Mouse (Mus musculus) urinary bladder, postnatal 14 days (tissue): Measurements from ENCODE around the gene Gm9970.
"Not testable (repeated sequence)": the region's sequence is repeated elsewhere in the genome, so short reads cannot be mapped to it uniquely, and the experiment has no call there.

ENCODE experiments used
- DNase-seq: peaks from one replicate; pipeline ENCODE4 v3.0.0; 2021; ENCODE audit warnings: low spot score

Gene Gm9970

GRCm38 (mm10) chr5:31222696-31223095 is 18.3 kb downstream of the Gm9970 start:
- DNase-seq = no peak

DNA sequence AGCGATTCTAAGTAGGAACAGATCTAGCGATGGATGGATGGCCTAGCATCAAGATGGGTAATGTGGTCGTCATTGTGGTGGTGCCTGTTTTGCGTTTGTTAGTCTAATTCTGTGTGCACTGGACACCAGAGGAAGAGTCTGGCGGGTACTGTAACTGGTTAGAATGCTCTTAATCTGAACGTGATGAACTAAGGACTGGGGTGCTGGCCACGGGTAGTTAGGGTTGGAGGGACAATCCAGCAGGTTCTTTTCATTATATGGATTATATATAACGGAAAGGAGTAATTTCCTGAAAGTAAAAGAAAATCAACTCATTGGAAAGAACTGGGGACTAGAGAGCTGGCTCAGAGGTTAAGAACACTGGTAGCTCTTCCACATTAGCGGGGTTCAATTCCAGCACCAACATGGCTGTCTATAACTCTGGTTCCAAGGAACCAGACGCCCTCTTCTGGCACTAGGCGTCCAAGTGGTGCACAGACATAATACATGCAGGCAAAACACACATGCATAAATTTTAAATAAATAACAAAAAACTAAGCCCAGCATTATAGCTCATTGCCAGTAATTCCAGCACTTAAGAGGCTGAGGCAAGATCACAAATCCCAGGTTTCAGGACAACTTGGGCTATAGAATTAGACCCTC is 19.6 kb downstream of the Gm9970 start:
- DNase-seq = peak; percentile 41

DNA sequence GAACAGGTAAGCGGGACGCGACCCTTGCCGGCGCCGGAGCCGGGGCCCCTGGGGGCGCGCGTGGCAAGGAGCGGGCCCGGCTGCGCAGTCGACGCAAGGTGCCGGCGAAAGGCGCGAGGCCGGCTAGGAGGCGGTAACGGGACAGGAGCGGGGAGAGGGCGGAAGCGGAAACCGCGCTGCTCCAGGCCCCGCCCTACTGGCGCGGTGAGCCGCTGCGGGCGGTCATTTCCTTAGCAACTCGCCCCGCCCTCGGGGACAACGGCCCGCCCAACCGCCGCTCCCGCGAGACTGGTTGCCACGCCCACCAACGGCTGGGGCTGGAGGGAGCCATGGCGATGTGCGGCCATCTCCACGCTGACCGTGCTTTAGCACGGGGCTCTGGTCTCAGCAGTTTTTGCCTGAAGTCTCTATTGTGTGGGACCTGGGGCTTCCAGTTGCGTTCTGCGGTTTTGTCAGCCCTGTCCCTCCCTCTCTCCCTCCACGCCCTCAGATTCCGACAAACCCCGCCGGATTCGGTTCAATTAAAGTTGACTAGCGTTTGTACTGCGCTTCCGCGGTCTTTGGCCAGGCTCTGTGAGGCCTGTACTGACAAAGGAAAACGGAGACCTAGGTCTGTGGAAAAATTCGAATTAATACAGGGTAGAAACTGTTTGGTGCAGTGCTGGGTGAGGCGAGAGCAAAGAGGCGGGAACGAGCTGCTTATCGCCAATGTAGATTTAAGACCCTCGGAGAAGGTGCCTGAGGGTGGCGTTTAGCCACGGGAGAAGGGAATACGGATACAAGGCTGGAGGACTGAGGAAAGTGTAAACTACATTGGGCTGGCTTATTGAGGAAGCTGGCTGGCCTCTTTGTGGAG is 20.4 kb downstream of the Gm9970 start, which contains the start of gene Ppm1g:
TSS of gene Ppm1g (minus strand) at position 240 of the 856 bp plus-strand sequence.
- DNase-seq = peak; percentile 98

DNA sequence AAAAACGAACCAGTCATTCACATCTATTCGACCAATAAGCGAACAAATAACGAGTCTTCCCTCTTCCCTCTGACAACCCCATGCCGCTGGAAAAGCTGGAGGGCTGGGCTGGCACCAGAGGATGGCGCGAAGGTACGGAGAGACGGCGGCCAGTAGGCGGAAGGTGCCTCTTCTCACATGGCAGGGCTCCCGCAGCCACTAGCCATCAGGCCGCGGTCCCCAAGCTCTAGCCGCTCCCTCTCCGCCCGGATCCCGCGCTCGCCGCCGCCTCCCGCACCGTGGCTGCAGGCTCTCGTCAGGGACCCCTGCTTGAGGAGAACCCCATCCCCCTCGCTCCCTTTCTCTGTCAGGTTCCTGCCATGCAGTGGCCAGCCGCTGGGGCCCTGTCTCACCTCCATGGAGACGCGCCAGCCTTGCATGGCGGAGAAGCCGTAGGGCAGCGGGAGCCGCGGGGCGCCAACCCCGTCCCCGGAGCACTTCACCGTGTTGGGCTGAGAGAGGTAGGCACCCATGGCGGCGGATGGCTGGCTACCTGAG is 21.1 kb downstream of the Gm9970 start:
- peak; percentile 43 for DNase-seq

- no peak for DNase-seq
Measured at GRCm38 (mm10) chr5:31219474-31219873, 21.6 kb downstream of the Gm9970 start.

- DNase-seq = no peak
Measured at GRCm38 (mm10) chr5:31219070-31219469, 22.0 kb downstream of the Gm9970 start.

- DNase-seq = no peak
Measured at GRCm38 (mm10) chr5:31218294-31218693, 22.7 kb downstream of the Gm9970 start.

- DNase-seq = not testable (repeated sequence)
Measured at GRCm38 (mm10) chr5:31216554-31216953, 24.5 kb downstream of the Gm9970 start.

GRCm38 (mm10) chr5:31204421-31204820 is 36.6 kb downstream of the Gm9970 start:
- DNase-seq = no peak

DNA sequence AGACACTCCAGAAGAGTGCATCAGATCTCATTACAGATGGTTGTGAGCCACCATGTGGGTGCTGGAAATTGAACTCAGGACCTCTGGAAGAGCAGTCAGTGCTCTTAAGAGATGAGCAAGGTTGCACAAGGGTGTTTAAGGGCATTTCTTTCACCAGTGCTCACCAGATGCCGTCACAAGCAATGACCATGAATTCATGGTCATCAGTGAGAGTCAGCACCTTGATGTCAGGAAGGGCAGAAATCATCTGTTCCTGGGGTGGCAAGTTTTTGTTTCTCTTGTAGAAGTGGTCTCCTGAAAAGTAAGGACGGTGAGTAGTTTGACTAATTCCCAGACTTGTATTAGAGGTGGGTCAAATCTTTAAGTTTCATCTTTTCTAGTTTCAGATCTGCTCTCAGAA is 37.2 kb downstream of the Gm9970 start:
- DNase-seq = no peak

- no peak for DNase-seq
Measured at GRCm38 (mm10) chr5:31202933-31203332, 38.1 kb downstream of the Gm9970 start.

GRCm38 (mm10) chr5:31201742-31202590 is 39.1 kb downstream of the Gm9970 start, which contains the start of gene Zfp513:
Zfp513 (minus strand) TSS chr5:31202303.
- DNase-seq = peak; percentile 95

DNA sequence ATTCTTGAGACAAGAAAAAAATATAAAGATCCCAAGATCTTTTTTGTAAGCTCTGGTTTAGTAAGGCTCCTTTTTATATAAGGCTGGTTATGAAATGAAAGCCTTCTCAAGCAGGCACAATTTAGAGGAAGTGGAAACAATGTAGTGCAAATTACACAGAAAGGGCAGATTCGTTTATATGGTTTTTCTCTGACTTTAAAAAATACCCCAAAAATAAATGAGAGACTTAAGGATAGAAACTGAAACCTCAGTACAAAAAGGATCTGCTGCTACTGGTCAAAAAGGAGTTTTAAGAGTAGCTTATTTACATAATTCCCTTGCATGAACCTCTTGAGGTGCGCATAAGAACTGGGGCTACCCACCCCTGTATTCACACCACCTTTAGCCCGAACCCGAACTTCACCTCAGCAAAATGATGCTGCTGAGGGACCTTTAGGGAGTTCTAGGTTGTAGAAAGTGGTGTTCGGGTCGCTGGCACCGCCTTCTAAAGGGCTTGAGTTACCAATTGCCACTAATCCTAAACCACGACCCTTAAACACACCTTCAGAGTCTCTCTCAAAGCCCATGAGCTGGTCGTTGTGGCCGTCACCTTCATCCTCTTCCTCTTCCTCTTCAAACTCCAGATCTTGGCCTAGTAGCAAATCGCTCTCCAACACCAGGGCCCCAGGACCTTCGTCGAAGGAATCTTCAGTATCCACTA is 39.8 kb downstream of the Gm9970 start:
- no peak for DNase-seq

GRCm38 (mm10) chr5:31200327-31200768 is 40.7 kb downstream of the Gm9970 start:
- no peak for DNase-seq

- DNase-seq = no peak
Measured at GRCm38 (mm10) chr5:31199893-31200292, 41.1 kb downstream of the Gm9970 start.

GRCm38 (mm10) chr5:31199321-31199892 is 41.6 kb downstream of the Gm9970 start:
- no peak for DNase-seq

DNA sequence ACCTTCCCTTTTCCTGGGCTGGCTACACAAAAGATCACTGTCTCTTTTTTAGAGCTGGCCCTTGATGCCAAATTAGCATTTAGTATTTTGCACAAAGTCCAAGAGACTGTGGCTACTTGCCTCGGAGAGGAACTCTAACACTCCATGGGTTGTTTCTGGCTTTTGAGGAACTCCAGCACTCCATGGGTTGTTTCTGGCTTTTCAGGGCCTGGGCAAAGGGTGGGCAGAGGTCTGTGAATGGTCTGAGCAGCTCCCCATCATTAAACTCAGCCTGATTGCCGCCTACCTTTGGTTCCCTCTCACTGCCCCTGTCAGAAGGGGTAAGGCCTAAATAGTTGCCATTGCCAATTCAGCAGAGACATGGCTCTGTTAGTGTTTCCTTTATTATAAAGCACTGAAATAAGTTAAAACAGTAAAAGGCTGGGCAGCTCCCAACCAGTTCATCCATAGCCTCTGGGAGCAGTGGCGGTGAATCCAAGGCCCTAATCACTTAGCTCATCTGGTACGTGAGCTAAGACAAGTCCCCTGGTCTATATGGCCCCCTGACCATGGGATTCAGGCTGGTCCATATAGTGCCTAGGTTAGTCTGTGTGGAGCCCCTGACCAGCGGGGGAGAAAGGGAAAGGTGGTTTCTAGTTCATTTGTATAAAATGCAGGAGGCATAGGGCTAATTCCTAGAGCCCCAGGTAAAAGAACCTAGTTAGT is 42.3 kb downstream of the Gm9970 start:
- DNase-seq = no peak

GRCm38 (mm10) chr5:31198170-31198569 is 42.9 kb downstream of the Gm9970 start:
- no peak for DNase-seq

DNA sequence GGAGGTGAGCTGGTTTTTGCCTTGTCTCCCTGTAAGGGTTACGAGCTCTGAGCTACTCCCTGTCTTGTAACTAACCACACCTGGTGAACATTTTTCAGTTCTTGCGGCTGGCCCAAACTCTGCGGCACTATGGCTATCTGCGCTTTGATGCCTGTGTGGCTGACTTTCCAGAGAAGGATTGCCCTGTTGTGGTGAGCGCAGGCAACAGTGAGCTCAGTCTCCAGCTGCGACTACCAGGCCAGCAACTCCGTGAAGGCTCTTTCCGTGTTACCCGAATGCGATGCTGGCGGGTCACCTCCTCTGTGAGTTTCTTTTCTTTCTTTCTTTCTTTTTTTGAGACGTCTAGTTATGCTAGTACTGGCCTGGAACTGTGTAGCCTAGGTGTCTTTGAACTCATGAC is 44.0 kb downstream of the Gm9970 start:
- no peak for DNase-seq

- no peak for DNase-seq
Measured at GRCm38 (mm10) chr5:31196207-31196606, 44.8 kb downstream of the Gm9970 start.
